Mouse (Mus musculus) right cerebral cortex, postnatal 10 days (tissue): ENCODE measurements around the gene Gins3.
A peak's percentile ranks its signal among the peaks of the same experiment; 100 is the strongest.
"Not testable (repeated sequence)": the region's sequence is repeated elsewhere in the genome, so short reads cannot be mapped to it uniquely, and the experiment has no call there.

ENCODE experiments used
- DNase-seq, 2 experiments: peaks; one replicate each; pipeline ENCODE4 v3.0.0; 2021; ENCODE audit warnings: low spot score in 2 of 2

Gins3 gene

GRCm38 (mm10) chr8:95633262-95634062 is at the start of gene Gins3:
Gene Gins3, plus strand, starts transcription at chr8:95633453.
- peak; percentile 93 for DNase-seq

GRCm38 (mm10) chr8:95587339-95587738 is 45.9 kb upstream of the Gins3 start:
- no peak for DNase-seq

- peak in 1 of 2 experiments; percentile 36 for DNase-seq
Observed at GRCm38 (mm10) chr8:95589282-95589681, 44.0 kb upstream of the Gins3 start.

DNA sequence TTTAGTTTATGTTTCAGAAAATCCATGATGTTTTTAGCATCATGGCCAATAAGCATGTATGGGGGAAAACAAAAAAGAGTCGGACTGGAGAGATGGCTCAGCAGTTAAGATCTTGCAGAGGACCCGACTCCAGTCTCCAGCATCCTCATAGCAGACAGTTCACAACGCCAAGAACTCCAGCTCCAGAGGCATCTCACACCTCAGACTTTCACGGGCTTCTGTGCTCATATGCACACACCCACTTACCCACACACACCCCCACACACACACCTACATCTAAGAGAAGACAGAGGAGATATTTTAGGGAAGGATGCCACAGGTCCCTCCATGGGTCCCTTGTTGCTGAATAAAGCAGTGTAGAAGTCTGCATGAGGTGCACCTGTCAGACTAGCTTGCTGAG is 42.7 kb upstream of the Gins3 start:
- no peak for DNase-seq

DNA sequence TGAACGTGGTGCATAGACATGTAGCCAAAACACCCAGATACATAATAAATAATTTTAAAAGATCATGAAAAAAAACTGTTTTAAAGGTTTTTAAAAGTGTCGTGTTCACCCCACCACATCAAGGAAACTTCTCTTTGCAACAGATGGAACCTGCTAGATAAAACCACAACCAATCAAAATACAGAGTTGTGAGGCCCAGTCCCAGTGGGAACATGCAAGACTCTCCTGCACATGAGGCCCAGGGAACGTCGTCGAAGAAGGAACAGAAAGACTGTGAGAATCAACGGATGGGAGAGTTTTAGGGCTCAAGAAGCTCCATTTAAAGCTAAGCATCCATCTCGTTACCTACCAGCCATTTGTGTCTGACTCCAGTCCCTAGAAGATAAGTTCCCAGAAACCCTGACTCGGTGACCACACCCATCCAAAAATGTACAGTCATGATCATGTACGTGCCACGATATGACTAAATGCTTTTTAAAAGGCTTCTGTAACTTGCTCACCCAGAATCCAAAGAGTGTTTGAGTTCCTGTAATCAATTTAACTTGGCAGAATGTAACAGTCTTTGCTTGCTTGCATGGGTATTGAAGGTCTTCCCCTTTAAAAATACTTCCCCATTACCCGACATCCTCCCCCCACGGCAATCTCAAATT is 41.0 kb upstream of the Gins3 start:
- DNase-seq, result no peak

GRCm38 (mm10) chr8:95593439-95594393 is 39.5 kb upstream of the Gins3 start:
- no peak for DNase-seq

GRCm38 (mm10) chr8:95595131-95595530 is 38.1 kb upstream of the Gins3 start:
- no peak for DNase-seq

DNA sequence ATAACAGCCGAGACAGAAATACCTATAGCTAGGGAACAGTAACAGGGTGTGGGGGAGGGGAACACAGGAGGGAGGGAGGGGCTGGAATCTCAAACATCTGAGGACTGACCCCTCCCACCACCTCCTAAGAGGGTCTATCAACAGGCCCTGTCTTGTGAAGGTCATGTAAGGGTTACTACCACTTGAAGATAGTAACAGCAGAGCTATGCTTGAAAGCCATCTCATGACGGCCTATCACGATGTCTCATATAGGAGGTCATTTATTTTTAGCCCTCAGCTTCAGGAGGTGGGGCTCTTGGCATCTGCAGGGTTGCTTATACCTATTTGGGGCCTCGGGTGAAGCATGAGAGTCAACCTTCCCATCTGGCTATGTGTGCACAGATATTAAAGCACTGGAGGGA is 36.4 kb upstream of the Gins3 start:
- DNase-seq, result no peak

- DNase-seq, result peak; percentile 74 to 86
Observed at GRCm38 (mm10) chr8:95599861-95600260, 33.4 kb upstream of the Gins3 start.

GRCm38 (mm10) chr8:95601306-95601705 is 31.9 kb upstream of the Gins3 start:
- no peak for DNase-seq

- no peak for DNase-seq
Observed at GRCm38 (mm10) chr8:95602168-95602567, 31.1 kb upstream of the Gins3 start.

GRCm38 (mm10) chr8:95606509-95606908 is 26.7 kb upstream of the Gins3 start:
- not testable (repeated sequence) for DNase-seq

- no peak for DNase-seq
Observed at GRCm38 (mm10) chr8:95607210-95607609, 26.0 kb upstream of the Gins3 start.

DNA sequence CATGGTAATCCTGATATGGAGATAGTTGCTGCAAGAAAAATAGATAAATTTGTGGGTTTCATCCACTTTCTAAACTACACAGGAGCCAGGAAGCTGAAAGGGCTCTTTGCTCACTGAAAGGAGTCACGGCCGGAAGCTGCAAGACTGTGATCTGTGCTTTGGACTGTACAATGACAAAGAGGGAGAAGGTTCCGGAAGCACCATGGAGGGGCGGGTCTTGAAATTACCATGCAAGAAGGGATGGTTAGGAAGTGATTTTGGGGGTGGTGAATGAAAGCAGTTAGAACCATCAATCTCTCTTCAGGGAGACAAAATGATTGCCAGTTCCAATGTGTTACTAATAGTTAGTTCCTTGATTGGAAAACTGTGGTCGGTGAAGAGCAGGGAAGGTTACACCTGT is 23.8 kb upstream of the Gins3 start:
- no peak for DNase-seq

- no peak for DNase-seq
Observed at GRCm38 (mm10) chr8:95610749-95611148, 22.5 kb upstream of the Gins3 start.

- DNase-seq, result no peak
Observed at GRCm38 (mm10) chr8:95611769-95612168, 21.5 kb upstream of the Gins3 start.

DNA sequence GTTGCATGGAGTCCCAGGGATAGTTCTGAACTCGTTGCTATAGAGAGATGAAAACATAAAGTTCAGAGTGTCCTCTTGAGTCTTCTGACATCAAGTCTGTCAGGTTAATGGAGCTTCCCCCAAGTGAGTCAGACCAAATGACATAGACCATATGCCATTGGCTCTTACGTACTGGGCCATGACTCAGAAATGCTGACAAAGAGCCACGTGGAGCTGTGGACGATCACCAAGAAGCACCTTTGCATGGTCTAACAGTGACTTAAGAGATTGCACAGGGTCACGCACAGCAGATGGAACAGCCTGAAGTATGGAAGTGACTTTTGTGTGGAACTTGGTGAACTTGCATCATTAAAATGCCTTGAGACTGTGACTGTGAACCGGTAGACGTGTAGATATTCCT is 16.9 kb upstream of the Gins3 start:
- no peak for DNase-seq

DNA sequence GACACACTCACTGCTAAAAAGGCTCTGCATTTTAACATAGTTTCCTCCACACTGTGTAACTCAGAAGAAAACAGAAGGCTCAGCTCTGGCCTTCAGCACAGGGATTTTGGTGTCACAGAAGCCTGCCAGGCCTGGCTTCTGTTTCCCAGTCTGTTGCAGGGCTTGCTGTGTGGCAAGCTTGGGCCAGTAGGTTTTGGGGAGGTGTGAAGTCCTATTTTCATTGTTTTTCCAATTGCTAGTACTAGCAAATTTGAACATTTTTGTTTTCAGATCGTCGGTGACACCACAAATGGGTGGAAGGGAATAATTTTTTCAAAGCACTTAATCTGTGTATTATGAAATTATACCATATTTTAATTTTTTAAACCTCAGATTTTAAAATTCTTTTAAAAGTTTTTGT is 13.2 kb upstream of the Gins3 start:
- no peak for DNase-seq

DNA sequence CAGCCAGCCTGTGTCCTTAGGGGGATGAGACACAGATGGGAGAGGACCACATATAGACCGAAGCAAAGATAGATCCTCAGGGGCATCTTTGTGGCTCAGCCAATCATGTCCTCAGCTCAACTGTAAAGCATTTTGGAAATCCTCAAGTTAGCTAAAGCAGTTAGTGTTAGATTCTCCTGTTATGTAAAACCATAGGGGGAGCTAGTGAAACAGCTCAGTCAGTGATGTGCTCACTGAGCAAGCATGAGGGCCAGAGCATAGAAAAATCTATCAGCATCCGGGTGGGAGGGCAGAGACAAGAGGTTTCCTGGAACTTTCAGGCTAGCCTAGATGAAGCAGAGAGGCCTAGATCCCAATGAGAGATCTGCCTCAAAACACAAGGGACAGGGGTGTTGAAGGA is 8.4 kb upstream of the Gins3 start:
- no peak for DNase-seq

GRCm38 (mm10) chr8:95632840-95633239 is 413 bp upstream of the Gins3 start:
- no peak for DNase-seq

- DNase-seq, result no peak
Observed at GRCm38 (mm10) chr8:95634063-95634340, 749 bp downstream of the Gins3 start.

DNA sequence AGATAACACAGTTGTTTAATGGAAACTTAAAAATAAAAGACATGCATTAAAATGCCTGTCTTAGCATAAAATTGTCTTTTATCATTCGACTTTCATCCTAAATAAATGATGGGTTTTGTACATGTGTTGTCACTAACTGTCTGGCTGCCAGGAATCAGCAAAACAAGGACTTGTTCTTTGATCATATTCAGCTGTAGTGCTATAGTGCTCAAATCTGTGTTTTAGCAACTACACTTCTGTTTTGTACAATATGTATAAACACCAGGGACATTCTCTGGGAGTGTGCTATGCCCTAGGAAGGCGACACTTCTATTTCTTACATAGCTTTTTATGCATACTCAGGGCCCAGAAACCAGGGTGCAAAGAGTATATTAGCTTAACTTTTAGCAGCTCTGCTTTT is 11.7 kb downstream of the Gins3 start:
- DNase-seq, result no peak
